Mouse (Mus musculus): ENCODE measurements around the gene Kdm5b.

Kdm5b gene

DNA sequence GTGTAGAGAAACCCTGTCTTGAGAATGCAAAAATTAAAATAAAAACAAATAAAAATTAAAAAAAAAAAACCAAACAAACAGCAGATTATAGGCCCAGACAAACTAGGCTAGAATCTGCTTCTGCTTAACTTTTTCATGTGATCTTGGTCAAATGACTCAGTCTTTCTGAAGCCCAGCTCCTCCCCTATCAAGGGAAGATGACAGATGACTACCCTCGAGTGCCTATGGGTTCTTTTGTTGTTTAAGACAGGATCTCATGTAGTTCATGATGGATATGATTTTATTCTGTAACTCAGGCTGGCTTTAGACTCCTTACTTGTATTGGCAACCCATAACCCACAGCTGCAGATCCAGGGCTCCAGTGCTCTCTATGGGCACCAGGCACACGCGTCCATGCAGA lies 8.1 kb upstream of the Kdm5b start:
- DNase-seq (ENCODE audit: low spot score) = no peak

DNA sequence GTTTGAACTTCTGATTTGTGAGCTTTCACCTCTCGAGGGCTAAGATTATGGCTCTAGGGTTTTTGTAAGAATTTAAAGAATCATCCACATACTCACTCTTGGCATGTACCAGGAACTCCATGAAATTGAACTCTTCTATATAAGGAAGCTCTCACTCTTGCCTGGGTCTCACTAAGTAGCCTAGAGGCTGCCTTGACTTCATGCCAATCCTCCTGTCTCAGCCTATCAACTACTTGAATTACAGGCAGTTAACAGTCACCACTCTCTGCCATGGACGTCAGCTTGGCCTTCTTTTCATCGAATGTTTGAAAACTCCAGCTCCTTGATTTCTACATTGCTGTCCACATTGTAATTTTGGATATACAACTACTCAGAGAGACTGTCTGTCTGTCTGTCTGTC lies 7.6 kb upstream of the Kdm5b start:
- no peak for DNase-seq (ENCODE audit: low spot score)

DNA sequence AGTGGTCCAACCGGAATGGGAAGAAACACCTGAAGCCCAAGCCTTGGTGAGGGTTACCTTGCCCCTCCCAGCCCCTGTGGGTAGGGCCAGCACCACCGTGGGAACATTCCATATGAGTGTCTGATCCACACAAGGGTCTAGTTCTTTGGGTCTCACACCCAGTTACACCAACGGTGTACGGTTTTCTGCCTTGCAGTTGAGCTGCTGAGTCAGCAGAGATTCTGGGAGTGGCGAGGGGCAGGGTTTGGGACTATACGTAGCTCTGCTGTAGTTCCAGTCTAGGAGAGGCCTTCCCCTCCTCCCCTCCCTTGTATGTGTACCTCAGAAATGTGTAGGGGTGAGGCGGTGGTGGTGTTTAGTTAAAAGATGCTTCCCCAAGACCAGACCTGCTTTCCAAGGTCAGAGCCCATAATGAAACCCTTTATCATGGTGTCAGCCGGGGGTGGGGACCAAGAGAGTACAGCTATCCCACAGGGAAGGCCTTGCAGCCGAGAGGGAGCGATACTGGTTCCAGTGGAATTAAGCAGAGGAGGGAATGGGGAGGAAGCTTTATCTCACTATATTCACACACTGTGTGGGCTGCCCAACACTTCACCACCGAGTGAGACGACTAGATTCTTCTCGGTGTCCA lies 4.6 kb upstream of the Kdm5b start:
- DNase-seq (ENCODE audit: low spot score) = no peak

DNA sequence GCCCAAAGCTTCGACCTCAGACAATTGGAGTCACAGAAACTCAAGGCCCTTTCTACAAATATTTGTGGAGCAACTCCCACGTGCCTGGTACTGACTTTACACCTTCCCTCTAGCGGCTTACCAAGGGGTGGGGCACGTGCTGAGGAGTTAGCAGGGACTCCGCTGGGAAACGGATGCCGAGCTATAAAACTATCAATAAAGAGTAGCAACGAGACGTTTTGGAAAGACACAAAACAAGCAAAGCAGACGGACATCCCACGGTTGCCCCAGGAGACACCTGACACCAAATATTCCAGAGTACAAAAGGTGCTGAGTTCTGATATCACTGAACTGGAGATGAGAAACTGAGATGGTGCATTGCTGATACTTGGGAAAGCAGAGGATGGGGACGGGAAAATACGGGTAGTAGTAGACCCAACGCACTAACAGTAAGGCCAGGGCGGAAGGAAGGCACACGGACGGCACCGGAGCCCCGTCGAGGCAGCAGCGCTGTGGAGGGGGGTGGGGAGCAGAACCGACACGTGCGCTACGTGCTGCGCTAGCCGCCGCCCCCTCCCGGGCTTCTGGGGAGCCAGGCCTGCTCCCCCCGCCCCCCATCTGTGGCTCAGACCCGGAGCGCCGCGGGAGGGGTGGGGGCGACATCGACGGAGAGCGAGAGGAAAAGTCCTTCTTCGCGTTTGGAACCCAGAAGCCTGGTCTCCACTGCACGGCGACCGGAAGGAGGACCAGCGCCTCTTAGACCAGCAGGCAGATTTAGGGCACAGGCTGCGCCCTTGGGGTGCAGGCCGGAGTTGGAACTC lies 3.9 kb upstream of the Kdm5b start:
- DNase-seq (ENCODE audit: low spot score) = peak; percentile 35

DNA sequence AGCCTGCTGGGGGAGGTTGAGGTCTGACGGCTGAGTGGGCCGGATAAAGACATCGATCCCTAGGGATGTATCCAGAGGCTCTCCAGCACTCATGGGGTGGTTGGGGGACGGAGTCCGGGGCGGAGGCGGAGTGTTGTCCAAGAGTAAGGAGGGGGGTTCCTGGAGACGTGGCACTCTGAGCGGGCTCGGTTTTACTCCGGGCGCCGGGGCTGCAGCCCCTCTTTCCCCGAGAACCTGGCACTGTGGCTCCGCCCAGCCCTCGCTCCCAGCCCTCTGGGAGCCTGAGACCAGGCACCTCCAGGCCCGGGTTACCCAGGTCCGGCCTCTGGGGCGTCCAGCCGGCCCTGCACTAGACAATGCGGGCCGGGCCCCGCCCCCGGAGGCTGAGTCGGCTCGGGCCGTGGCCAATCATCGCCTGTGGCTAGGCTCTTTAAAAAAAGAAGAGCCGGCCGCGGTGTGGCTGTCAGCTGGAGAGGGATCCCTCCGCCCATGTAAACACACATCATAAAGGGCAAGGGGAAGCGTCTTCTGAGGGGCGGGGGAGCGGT lies 3.2 kb upstream of the Kdm5b start:
- DNase-seq (ENCODE audit: low spot score) = peak; percentile 98

DNA sequence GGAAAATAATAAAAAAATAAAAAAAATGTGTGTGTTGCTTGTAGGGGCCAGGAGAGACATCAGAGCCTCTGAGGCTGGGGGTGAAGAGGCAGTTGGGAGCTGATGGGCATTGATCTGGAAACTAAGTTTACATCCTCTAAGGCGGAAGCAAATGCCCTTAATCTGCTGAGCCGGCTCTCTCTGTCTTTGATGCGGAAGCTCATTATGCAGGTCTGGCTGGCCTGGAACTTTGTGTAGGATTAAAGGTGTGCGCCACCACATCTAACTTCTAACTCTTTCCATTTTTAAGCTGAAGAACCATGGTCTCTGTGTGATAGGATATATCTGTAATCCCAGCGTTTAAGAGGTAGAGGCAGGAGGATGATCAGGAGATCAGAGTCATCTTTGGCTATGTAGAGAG lies 1.5 kb upstream of the Kdm5b start:
- DNase-seq (ENCODE audit: low spot score) = no peak

DNA sequence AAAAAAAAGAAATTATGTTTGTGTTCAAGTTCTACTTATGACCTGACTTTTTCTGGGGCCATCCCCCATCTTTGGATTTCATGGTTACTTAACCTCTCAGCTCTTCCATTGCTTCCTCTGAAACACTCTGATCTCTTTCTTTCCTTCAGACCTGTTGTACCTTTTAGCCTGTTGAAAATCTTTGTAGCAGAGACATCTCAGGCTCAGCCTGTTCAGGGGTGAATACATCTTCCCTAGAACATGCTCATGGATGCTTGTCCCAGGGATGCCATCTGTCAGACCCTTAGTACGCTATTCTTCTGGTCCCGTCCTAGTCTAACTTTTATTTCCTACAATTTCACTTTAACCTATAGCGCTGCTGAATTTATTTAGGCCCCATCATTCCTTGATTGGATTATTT lies 745 bp upstream of the Kdm5b start:
- DNase-seq (ENCODE audit: low spot score) = no peak

DNA sequence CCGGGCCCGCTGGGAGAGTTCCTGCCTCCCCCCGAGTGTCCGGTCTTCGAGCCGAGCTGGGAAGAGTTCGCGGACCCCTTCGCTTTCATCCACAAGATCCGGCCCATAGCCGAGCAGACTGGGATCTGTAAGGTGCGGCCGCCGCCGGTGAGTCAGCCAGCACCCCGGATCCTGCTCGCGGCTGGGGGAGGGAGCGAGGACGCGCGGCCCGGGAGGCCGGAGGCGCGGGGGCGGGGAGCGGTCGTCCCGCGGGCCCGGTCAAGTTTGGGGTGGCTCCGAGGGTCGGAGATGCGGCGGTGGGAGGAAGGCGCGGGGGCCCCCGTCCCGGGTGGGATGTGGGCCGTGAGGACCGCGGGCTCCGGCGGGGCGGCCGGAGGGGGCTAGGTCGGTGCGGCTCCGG lies 425 bp downstream of the Kdm5b start:
- peak; percentile 51 for DNase-seq (ENCODE audit: low spot score)

DNA sequence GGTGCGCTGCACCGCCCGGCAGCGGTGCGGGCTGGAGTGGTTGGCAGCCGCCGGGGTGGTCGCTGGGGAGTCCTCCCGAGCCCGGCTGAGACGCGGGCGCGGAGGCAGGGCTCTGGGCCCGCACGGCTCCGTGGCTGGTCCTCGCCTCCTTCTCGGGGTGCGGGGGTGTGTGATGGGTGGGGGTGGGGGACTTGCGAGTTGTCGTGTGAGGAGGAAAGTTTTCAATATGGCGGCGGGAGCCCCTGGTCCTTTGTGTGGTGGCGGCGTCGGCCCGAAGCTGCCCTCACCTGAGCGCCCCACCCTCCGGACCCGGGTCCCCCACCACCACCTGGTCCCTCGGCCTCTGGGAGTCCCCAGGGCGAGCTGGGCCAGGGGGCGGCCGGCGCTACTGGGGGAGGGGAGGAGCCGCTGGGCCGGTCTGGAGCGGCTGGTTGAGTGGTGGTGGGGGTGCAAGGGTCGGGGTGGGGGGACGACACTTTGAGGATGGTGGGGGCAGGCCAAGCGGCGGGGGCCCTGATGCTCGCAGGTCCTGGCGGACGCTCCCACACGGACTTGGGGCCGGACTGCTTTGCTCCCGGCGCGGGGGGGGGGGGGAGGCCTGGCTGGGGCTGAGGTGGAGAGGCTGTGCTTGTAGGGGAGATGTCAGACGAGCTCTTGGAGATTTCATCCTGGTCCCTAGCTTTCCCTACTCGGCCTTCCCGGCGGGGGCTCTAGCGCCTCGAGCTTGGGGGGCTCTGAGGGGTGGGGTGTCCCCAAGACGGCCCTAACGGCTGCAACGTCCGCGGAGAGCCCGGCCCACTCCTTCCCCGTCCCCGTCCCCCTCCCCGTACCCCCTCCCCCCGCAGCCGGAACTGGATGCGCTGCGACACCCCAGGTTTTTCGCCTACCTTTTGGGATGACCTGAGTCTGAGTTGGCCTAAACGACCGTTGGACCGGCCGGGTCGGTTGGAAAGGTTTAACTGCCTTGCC lies 1.1 kb downstream of the Kdm5b start:
- peak; percentile 48 for DNase-seq (ENCODE audit: low spot score)

DNA sequence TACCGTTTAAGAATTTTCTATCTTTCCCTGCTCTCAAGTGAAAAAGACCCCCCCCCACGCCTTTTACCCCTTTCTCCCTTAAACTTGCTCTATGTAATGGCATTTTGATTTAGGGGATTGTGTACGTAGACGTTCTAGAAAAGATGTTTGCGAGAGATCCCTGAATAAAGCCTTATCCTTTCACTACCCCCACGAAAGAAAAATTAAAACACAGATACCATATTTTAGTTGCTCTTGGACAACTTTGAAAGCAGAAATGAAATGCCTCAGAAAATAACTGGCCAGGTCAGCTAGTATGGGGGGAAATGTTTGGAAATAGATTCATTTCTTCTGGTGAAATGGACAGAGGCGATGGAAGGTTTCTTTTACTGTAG lies 1.8 kb downstream of the Kdm5b start:
- no peak for DNase-seq (ENCODE audit: low spot score)

DNA sequence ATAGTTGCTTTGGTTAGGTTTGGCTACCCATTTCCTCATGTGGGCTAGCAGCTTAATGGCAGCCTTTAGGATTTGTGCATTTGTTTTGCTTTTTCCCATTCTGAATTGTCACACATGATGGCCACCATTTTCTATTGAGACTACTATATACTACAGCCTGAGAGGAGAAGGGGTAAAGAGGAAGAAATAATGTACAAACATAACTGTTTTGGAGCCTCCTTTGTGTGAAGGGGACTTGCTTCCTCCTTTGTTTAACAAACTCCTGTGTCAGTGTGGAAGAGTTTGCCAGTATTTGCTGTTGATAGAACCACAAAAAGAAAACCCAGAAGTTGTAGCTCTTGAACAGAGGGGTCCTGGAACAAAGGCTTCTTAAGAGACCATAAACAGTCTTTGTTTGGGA lies 2.5 kb downstream of the Kdm5b start:
- DNase-seq (ENCODE audit: low spot score) = no peak

DNA sequence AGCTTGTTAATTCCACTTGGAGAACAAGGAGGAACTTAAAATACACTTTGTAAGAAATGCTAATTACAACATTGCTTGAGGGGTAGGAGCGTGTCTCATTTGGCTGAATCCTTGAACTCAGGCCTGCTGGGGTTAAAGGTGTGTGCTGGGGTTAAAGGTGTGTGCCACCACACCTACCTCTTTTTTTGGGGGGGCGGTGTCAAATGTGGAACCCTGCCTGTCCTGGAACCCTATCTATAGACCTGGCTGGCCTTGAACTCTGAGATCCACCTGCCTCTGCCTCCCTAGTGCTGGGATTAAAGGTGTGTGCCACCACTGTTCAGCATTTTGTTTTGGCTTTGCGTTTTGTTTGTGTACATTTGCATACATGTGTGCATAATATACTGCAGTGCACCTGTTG lies 3.8 kb downstream of the Kdm5b start:
- no peak for DNase-seq (ENCODE audit: low spot score)

DNA sequence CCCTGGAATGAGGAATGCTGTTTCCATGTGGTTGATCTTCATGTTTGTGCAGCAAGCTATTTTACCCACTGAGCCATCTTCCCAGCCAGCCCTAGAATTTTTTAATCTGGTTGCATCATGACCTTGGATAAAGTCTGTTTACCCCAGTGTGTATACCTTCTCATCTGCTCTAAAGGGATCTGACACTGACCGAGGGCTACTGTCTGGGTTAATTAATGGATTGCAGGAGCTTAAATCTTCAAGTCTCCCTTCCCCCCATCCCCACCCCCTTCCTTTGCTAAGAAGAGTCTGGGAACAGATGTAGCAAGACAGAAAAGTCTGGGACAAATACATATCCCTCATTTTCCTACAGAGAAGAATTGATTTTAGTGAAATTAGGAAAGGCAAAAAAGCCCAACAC lies 7.5 kb downstream of the Kdm5b start:
- no peak for DNase-seq (ENCODE audit: low spot score)

DNA sequence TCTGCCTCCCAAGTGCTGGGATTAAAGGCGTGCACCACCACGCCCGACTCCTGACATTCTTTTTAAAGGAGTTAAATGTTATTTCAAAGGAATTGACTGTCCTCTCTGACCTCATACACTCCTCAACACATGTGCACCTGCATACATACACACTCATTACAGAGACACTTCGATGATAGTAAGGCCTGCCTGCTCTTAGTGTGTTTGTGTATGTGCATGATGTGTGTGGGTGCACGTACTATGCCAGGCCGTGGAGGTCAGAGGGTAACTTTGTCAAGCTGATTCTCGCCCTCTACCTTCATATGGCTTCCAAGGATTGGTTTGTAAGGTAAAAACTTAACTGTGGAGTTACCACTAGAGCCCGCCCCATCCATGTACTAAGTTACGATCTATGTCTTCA lies 10.2 kb downstream of the Kdm5b start:
- DNase-seq (ENCODE audit: low spot score) = no peak

DNA sequence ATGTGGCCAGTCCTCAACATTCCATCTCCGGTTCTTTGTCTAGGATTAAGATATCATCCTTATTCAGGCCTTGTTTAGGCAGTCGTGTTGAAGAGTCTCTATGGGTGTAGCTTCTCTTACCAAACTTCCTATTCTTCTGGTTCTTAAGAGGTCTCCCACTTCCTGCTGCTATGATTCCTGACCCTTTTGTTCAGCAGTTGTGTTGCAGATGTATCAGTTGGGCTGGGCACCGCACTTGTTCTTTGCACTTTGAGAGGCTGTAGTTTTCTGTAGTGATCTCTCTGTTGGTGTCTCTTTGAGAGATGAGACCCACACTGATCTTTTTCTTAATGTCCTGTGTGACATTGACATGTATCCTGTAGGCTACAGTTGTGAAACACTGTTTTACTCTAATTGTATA lies 10.7 kb downstream of the Kdm5b start:
- no peak for DNase-seq (ENCODE audit: low spot score)

DNA sequence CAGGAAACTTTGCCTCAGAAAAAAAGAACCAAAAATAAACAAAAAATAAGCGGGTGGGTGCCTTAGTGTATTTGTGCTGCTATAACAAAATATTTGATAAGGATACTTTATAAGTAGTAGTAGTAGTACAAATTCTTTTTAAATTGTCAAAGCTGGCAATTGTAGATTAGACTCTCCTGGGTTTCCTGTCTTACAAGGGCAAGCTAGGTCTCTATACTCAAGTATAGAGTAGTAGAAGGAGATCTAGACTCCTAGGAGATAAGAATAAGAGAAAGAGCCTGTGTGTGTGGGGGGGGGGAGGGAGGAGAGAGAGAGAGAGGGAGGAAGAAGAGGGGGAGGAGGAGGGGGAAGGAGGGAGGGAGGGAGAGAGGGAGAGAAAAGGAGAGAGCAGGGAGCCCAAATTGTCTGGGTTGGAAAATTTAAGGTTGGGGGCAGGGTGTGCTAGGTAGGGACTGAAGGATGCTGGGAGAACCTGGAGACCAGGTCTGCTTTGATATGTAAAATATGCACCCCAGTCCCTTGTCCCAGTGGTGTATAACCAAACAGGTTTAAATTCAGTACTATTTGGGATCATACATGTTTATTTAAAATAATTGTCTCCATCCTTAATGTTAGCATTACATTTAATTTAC lies 13.4 kb downstream of the Kdm5b start:
- no peak for DNase-seq (ENCODE audit: low spot score)

DNA sequence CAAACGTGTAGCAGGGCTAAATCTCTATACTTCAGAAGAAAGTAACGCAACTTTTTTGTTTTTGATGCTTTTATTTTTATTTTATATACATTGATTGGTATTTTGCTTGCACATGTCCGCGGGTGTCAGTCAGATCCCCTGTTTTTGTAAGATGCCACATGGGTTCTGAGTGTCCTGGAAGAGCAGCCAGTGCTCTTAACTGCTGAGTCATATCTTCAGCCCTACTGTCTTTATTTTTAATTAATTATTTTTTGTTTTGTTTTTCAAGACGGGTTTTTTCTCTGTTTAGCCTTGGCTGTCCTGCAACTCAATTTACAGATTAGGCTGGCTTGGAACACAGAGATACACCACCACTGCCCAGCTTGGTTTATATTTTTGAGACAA lies 14.0 kb downstream of the Kdm5b start:
- DNase-seq (ENCODE audit: low spot score) = no peak

DNA sequence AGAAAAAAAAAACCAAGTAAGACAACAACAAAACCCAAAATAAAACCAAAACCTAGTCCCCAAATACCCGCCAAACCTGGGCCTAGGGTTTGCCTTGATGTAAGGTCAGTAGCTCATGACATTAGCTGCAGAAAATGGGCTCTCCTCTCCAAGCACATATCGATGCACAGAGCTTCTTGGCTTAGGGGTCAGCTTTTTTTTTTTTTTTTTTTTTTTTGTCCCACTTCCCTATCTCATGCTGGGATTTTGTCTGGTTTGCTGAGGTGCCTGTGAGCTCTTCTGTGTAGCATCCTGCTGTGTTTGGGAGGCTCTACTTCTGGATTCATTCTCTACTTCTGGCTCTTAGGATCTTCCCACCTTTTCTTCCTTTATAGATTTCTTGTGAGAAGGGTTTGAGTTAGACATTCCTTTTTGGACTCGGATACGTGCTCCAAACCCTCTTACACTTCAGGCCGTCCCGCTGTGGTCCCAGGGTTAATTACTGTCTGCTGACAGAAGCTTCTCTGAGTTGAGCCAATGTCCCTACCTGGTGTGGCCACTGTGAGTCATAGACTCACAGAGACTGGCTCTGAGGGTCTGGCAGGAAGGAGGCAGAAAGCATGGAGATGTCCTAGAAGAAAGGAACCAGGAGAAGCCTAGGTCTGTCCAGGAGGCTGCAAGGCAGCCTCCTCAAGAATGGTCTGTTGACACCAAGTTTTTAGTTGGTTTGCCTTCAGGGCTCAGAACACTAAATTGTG lies 17.6 kb downstream of the Kdm5b start:
- no peak for DNase-seq (ENCODE audit: low spot score)

DNA sequence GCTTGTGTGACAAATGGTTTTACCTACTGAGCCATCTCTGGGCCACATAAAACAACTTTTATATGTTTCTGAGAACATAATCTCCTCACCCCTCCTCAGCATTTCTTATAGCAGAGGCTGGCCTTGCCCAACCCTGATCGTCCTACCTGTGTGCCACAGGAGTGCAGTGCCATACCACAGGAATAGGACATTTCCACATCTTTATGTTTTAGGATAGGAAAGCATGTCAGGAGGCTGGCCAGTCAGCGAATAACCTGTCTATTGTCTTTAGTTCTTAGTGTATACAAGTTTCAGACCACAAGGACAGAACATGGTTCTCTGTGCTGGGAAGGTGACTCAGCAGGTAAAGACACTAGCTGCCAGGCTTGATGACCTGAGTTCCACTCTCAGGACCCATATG lies 20.8 kb downstream of the Kdm5b start:
- no peak for DNase-seq (ENCODE audit: low spot score)

DNA sequence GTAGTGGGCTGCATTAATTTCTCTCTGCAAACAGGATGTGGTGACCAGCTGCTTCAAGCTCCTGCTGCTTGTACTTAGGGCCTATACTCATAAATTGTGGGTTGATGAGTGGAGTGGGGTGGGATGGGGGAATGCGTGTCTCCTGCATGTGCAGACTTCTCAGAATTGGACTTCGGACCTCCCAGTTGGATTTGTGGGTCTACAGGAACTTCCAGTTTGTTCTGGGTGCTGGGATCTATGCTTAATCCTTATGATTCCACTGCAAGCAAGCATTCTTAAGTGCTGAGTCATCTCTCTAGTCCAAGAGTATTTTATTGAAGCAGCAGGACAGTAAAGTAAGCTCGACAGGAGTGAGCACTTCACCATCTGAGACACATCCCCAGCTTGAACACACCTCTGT lies 23.6 kb downstream of the Kdm5b start:
- DNase-seq (ENCODE audit: low spot score) = peak; percentile 43

DNA sequence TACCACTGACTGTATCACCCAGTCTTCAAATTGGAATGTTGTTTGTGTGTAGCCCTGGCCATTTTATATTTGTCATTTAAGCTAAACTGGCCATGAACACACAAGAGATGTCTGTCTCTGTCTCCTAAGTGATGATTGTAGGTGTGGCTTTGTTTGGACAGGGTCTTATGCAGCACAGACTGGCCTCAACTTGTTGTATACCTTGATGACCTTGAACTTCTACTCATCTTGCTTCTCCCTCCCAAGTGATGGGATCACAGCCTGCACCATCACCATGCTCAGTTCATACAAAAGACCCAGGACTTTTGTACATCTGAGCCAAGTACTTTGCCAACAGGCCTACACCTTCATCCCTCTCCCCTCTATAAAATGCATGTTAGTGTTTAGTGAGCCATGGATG lies 29.7 kb downstream of the Kdm5b start:
- DNase-seq (ENCODE audit: low spot score) = no peak
